Mouse (Mus musculus): ENCODE measurements at regions not wholly inside any gene's neighbourhood (a gene's known extent, or its start where the extent isn't known, plus 50 kb on each side); places are given as distances from the start of the nearest gene placed in this dataset.
A peak's percentile ranks its signal among the peaks of the same experiment; 100 is the strongest.

DNA sequence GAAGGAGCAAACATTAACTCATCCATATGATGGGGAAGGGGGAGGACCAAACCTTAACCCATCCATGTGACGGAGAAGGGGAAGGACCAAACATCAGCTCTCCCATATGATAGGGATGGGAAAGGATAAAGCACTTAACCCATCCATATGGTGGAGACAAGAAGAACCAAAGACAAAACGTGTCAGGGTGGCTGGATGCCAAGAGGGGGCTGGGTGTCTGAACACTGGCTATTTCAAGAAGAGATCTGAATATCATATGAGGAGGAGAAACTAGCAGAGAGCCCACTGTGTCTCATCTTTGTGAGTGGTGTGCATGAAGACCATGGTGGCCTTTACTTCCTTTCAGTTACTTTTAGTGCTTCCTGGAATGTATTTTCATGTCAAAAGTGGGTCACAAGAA is 207.0 kb downstream of the Rplp1 start:
- no peak for DNase-seq (ENCODE audit: low spot score)

DNA sequence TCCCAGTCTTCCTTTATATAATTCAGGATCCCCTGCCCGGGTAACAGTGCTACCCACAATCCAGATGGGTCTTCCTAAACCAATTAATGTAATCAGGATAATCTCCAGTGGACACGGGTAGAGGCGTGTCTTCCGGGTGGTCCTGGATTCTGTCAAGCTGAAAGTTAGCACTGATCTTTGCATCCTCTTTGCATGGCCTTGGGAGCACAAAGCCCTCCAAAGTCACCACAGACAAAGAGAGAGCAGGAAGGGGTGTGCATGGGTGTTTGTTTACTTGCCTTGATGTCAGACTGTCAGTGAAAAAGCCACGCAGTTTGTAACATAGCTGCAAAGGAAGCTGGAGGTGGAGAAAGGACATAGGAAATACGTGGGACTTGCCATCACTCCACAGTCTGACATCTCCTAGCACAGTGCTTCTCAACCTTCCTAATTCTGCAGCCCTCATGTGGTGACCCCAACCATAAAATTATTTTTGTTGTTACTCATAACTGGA is 208.0 kb downstream of the Rplp1 start:
- no peak for DNase-seq (ENCODE audit: low spot score)

DNA sequence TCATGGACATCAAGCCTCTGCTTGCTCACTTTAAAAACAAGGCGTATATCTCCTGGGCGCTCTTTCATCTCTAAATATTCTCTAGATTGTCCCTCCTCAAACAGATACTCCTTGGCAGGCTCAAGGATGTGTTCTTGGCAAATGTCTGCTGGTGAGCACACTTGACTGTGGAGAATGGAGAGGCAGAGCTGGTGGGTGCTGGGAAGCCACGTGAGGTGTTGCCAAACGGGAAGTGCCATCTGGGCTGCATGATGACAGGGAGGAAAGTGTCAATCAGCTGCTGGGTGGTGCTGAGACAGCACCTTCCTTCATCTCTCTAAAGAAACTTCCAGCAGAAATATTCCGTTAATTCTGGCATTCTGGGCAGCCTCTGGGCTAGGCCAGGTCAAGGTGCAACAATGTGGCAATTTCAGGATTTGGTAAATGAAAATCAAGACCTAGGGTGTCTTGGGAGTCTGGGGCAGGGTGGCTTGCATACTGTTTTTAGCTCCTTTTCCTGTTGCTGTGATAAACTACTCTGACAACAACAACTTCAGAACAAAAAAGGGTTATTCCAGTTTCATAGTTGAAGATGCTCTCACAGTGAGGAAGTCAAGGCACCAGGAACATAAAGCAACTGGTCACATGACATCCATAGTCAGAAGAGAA is 208.6 kb downstream of the Rplp1 start:
- DNase-seq (ENCODE audit: low spot score), result no peak

DNA sequence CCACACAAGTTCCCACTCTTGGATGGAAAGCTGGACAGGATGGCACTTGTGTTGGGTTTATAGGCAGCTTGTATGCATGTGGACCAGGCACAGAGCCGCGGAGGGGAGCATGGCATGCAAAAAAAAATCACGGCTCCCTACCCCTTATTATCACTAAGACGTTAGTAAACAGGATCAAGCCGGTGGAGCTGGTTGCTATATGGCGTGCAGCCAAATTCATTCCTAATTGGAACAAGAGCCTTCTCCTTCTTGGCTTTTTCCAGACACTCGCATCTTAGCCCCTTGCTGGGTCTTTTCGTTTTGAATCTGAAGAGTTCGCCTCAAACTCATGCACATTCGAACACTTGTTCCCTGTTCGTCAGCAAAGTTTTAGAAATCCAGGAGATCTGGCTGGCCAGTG is 211.0 kb downstream of the Rplp1 start:
- no peak for DNase-seq (ENCODE audit: low spot score)

DNA sequence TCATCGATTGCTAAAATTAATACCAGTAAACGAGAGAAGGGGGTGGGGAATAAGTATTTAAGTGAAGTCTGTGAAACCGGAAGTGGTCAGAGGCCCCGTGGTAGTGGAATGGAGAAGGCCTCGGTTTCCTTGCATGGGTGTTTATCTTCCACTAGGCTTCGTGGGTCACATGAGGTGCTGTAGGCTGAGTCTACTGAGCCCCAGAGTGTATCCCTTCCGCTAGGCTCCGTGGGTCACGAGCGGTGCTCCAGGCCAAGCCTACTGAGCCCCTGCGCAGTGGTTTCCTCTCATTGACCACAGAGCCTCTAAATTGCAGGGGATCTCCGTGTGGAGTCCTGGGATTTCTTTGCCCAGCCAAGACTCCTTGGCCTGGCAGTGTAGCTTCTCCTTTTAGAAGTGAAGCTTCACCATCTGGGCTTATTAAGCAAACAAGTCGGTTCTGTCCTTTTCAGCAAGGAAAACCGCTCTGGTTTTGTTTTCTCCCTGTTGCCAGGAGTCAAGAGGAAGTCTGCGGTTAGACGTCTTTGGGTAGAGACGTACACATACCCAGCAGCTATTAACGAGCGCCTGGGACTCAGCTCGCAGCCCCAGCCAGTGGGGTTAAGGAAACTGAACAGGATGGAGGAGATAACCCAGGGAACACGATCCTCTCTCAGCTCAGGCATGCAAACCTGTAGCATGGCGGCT is 211.9 kb downstream of the Rplp1 start:
- DNase-seq (ENCODE audit: low spot score), result no peak

DNA sequence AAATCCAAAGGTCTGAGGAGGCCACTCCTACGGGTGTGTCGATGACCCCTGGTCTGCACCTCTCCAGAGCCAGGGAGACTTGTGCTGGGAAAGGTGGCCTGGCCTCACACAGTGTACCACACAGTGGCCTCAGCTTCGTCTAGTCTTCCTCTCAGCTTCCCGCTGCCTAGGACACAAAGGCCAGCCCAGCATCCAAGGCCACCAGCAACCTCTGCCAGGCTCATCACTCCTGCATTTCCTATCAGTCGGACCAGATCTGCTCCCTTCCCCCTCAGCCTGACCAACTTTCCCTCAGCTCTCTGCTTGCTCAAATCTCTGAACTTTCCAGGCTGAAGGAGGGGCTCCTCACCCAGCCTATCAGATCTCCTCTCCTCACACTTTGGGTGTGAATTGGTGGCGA is 213.8 kb downstream of the Rplp1 start:
- no peak for DNase-seq (ENCODE audit: low spot score)

DNA sequence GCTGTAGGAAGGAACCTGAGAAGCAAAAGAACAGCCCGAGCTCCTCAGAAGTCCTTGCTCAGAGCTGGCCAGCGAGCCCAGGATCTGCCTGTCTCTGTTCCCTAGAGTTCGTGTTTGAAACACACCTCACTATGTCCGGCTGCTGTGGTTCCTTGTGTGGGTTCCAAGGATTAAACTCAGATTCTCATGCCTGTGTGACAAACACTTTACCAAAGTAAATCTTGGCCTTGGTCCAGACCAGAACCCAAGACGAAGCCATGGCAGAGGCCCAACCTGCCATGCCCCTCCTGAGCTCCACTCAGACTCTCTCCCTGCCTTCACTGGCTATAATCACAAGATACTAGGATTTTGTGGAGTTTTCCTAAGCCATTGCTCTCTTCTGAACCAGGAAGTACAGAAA is 214.7 kb downstream of the Rplp1 start:
- no peak for DNase-seq (ENCODE audit: low spot score)

DNA sequence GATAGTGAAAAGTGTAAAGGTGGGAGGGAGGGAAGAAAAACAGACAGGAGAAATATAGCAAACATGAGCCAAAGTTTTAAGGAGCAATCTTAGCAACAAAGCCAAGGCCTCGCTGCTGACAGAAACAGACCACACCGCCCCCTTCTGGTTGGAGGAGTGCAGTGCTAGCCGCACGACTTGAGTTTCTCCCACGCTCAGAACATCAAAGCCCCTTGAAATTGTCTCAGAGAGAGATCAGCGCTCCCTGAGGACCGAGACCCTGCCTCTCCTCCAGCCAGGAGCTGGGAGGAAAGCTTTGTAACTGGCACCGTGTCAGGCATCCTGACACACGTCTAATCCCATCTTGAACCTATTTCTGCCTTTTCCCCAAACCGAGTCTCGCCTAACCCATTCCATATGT is 216.4 kb downstream of the Rplp1 start:
- DNase-seq (ENCODE audit: low spot score), result peak; percentile 87

DNA sequence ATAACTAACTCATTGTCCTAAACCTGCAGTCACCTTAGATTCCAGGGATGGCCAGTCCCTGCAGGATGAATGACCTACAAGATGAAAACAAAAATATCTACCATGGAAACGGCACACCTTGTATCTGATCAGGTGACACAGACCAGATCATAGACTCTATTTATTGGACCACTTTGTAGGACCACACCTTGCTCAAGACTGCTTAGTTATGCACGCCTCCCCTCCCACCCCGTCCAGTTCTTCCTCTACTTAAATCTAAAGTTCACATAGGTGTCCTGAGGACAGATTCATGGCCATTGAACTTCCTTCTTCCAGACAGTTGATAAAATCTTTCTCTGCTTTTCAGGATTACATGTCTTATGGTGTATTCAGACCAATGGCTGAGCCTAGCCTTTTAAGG is 217.5 kb downstream of the Rplp1 start:
- DNase-seq (ENCODE audit: low spot score), result no peak

DNA sequence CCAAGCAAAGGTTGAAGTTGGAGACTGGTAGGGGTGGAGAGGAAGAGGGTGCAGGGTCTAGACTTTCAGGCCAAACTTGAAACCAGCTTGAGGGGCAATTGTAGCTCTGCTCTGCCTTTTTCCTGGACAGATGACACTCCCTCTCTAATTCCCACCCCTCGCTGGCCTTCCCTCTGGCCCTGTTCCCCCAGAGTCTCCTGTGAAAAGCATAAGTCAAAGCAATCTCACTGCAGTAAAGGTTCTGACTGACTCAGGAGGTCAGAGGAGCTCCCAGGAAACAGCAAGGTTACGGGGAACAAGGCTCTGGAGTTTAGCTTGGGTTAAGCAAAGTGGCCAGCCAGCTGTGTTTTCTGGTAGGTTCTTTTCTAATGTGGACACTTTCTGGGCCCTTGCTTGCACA is 218.5 kb downstream of the Rplp1 start:
- DNase-seq (ENCODE audit: low spot score), result no peak

DNA sequence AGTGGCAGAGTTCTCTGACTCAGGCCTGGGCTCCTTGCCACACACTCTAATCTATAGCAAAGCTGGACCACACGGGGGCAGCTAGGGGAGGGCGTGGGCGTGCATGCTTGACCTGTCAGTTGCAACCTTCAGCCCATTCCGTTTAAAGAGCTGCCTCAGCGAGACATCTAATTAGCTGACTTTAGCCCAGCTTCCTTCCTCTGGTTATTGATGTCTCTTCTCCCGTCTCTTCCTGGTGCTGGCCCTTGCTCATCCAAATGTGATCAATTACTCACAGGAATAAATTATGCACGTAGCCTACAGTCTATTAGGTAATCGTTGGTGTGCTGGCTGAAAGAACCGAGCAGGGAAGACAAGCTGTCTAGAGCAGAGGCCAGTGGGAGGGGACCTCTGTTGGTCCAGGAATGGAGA is 219.0 kb downstream of the Rplp1 start:
- peak; percentile 66 for DNase-seq (ENCODE audit: low spot score)

DNA sequence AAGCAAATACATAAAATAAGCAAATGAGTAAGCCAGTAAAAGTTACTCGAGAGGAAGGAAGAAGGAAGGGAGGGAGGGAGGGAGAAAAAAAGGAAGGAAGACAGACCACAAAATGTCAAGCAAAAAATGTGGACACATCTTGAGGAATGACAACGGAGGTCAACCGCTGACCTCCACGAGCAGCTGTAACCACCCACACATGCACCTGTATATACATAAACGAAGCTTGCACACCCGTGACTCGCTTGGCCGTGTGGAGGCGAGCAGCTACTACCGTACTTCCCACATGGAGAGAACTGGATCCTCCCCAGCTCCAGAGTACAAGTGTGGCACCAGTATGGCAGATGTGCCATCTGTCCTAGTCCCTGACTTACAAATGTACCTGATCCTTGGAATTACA is 220.1 kb downstream of the Rplp1 start:
- DNase-seq (ENCODE audit: low spot score), result no peak

DNA sequence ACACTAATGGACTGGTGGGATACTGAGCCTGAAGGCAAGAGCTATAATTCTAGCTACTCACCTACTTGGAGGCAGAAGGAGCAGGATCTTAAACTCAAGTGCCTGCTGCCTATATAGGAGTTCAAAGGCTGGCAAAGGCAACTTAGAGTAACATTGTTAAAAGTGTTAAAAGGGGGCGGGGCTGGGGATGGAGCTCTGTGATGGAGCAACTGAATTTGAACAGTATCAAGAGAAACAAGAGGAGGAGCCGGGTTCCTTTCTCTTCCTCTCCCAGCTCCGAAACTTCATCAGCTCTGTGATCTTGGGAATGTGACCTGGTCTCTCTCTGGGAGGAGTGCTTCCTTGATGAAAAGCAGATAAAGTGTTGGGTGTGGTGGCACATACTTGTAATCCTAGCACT is 223.6 kb downstream of the Rplp1 start:
- no peak for DNase-seq (ENCODE audit: low spot score)

DNA sequence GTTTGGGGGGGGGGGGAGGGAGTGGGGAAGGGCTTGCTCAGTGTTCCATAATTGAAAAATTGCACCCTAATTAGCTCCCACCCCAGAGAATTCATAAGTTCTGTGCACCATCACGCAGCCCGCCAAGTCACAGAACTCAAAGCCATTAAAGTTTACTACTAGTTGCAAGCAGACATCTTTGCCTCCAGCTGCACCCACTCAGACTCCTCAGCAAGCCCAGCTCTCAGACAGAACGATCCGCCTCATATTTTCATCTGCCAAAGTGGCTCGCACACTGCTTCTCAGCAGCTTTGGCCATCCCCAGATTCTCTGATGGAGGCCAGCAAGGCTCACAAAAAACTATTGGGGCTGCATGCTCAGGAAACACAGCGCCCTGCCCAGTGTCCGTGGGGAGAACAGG is 224.4 kb downstream of the Rplp1 start:
- DNase-seq (ENCODE audit: low spot score), result no peak

DNA sequence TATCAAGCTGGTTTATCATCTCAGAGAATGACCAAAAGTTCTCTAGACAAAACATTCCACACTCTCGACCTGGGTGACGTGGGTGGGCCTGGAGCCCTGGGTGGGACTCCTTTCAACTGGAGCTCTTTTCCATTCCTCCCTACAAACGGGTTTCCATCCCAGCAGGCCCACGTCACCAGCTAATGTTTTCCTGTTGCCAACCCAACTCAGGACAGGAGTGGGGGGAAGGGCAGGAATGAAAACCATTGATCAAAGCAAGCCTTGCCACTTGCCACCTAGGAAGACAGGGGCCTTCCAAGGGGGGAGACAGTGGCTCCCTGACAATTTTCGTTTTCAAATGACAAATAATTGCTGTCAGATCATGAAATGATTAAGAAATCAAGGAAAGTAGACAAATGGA is 224.8 kb downstream of the Rplp1 start:
- peak; percentile 47 for DNase-seq (ENCODE audit: low spot score)

DNA sequence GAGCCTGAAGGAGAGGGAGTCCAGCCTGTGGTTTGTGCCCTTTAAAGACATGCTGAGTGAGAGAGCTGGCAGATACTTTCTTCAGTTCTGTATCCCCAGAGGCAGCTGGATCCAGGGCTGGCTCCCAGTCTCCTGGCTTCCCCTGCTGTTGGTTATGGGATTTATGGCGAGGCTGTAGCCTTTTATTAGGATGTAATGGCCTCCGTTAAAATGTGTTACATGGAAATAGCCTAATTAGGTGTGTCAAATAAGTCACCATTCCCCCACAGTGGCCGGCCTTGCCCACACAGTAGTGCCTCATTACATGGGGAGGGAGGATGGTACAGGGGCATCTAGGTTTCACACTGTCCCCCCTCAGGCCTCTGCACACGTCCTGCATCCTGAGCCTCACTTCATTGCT is 230.8 kb downstream of the Rplp1 start:
- DNase-seq (ENCODE audit: low spot score), result no peak

DNA sequence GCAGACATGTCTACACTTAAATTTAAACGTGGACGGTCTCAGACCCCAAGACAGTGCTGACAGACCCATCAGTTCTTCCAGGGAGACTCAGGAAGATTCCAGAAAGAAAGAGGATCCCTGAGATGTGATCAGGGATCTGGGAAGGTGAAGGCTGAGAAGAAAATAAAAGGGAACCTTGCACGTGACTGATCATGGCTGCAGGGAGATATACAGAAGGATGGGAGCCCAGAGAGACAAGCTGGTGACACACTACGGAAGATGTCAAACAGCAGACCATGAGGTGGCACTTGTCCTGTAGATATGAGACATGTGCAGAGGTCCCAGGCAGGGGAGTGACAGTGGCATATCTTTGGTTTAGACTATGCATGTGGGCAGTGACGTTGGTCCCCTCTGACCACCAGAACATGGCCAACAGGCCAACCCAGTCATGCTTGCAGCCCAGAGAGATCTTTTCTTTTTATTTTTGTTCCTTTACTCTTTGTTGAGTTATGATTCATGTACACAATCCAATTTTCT is 231.5 kb downstream of the Rplp1 start:
- no peak for DNase-seq (ENCODE audit: low spot score)

DNA sequence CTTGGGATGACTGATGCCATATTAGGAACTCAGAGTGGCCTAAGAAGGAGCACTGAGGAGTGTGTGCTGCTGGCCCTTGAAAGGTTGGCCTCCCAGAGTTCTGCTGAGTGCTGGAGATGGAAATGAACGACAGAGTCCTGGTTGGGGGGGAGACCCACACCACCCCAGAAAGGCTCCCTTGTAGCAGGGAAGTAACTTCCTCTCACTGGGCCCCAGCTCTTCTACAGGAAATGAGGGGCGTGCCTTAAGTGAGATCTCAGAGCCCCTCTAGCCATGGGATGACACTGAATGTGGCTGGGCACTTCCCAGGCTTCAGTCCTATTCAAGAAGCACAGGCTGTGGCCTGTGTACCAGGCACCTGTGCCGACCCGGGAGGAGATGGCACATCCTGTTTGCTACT is 232.0 kb downstream of the Rplp1 start:
- no peak for DNase-seq (ENCODE audit: low spot score)

DNA sequence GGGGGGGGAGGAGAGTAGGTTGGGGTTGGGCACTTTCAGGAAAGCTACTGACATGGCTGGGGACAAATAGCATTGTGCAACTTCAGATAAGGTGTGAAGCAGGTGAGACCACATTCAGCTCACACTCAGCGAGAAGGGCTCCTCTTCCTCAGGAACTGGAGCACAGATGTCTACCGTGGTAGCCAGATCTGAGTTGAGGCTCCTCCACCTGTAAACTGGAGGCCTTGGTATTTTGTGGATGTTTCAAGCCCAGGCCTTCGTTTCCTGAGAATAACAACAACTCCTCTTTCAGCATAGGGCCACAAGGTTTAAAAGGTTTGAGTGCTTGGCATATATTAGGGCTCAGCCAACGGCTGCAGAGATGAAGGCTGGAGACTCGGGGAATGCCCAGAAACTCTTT is 232.9 kb downstream of the Rplp1 start:
- no peak for DNase-seq (ENCODE audit: low spot score)

DNA sequence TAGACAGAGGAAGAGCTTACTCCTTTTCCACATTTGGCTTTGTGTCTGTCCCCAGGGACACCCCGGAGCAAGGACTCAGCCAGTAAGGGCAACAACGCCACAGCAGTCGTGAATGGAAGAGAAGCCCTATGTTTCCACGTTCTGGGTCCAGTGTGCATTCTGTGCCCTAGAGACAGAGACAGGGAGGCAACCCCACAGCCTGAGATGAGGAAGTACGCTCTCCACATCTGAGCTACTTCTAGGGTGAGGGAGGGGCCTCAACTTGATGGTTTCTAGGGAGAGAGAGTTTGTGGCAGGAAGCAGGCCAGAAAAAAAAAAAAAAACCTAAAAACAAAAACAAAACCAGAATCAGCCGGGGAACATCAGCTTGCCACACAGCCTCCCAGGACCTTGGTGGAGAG is 233.4 kb downstream of the Rplp1 start:
- no peak for DNase-seq (ENCODE audit: low spot score)

DNA sequence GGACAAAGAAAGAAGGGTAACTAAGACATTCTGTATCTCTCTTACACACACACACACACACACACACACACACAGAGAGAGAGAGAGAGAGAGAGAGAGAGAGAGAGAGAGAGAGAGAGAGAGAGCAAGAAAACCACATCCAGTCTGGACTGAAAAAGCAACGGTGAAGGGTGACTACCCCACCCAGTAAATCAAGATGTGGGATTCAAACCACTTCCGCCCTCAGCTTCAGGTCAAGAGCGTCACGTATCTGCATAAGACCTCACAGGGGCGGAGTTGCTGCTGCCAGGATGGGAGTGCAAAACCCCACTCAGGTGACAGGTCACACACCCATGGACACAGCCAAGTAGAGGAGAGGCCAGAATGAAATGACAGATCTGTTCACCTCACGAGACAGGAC is 234.7 kb downstream of the Rplp1 start:
- DNase-seq (ENCODE audit: low spot score), result no peak

DNA sequence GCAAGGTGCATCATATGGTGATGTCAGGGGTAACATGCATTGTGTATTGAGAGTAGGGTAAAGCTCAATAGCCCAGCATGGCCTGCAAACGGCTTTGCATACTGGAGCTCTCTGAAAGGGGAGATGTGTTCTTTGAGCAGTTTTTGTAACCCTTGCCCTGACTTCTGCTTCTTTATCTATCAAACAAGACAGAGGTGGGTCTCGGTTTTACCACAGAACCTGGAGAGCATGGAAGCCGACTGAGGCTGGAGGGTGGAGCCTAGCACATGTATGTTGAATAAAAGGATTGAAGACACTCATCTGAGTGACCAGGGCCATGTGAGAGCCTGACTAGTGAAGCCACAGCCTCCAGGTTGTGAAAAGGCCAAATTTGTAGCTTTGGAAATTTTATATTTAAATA is 236.7 kb downstream of the Rplp1 start:
- DNase-seq (ENCODE audit: low spot score), result no peak

DNA sequence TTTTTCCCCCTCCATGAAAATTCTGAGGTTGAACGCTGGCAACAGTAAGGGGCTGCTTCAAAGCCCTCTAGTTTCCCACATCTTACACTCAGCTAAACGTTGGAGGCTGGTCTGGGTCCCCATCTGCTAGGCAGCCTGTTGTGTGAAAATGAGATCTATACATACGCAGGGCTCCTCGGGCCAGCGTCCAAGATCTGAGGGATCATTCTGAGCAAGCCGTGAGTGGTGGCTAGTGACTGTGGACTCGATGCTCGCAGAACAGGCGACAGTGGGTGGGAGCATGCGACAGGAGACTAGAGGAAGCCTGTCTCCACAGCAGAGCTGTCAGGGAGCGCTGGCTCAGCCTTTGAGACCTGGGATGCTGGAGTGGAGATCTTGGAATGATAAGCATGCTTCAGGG is 237.3 kb downstream of the Rplp1 start:
- DNase-seq (ENCODE audit: low spot score), result no peak

DNA sequence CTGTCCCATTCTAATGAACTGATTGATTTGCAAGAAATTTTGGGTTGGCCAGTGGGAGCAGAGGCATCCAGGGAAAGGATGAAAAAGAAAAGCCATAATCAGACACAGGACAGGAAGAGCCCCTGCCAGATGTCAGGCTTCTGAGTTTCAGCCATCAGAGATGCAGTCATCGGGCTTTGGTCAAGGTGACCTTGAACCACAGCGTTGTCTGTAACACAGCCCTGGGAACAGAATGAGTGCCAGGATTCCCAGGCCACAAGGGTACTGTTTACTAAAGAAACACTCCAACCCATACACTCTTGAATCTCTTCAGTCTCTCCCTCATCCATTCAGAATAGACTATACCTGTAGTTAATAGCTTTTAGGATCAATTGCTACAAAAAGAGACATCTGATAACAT is 239.0 kb downstream of the Rplp1 start:
- no peak for DNase-seq (ENCODE audit: low spot score)

Measured in retina, embryonic 14.5 days (tissue).